Mouse (Mus musculus) ES-Bruce4 (cell line): ENCODE measurements at regions not wholly inside any gene's neighbourhood (a gene's known extent, or its start where the extent isn't known, plus 50 kb on each side); places are given as distances from the start of the nearest gene placed in this dataset.

Source experiments
- CTCF ChIP-seq: IDR thresholded peaks from one replicate; pipeline ENCODE4 v1.8.1; 2011; ENCODE audit warnings: low read depth, low read length
- EP300 ChIP-seq: IDR thresholded peaks from 2 replicates; pipeline ENCODE4 v1.6.1; 2011; ENCODE audit warnings: low read depth, low read length; ENCODE audit not compliant: insufficient read depth
- POLR2A ChIP-seq: IDR thresholded peaks from one replicate; pipeline ENCODE4 v1.8.1; 2011; ENCODE audit warnings: low read length; ENCODE audit not compliant: insufficient read depth

GRCm38 (mm10) chr2:117678650-117679049 lies 335.8 kb upstream of the Rasgrp1 start:
- TF ChIP-seq CTCF (no peak), POLR2A (no peak), EP300 (no peak)
